9 mouse cellular contexts compared by ENCODE assay signal in the genomic region with DNA sequence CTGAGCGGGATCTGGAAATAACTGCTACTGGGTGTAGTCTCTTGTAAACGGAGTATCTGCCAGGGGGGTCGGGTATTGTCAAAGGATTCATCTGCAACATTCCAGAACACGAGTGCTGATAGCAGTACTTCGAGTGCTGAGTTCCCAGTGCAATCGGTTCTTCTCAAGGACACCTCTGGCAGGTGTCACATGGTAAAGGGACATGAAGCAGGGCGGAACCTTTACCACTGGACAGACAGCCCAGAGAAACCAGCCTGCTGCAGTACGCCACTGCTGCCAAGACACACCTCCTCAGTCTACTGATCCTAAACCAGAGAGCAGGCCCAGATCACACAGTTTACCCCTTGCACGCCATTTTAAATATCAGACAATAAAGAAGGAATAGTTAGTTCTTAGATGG. TPM values are rescaled to one million over a fixed set of nuclear protein-coding genes. Genes with fewer than 3 reads are reported as not detected.
DNase-seq lines count a peak whose midpoint lies in the region; ATAC-seq and TF ChIP-seq lines count a peak whose summit lies in the region.
"Had no signal": no experiment of that assay in that cellular context is flagged by ENCODE, and none has a peak within 500 bp of the region (broad histone marks: within the 10 kb centered on the region; RNA-seq: fewer than 3 reads in every experiment).

No protein-coding gene starts in this region.

- H3K9me3 ChIP-seq in embryonic facial prominence, embryonic 11.5 days (replicated peaks; ENCODE audit: control insufficient read depth, low read length), result no peaks in the 10 kb centered on the region
- no peaks in the 10 kb centered on the region for H3K9me3 ChIP-seq in liver, postnatal 0 days (ENCODE audit: low read length)

- no peaks in the 10 kb centered on the region for H3K36me3 ChIP-seq in embryonic facial prominence, embryonic 11.5 days (replicated peaks; ENCODE audit: control insufficient read depth, insufficient read depth, low read depth, low read length)
- no peaks in the 10 kb centered on the region for H3K36me3 ChIP-seq in liver, postnatal 0 days (replicated peaks; ENCODE audit: insufficient read depth, low read length)
- no peaks in the 10 kb centered on the region for H3K36me3 ChIP-seq in testis, adult 2 months (ENCODE audit: control insufficient read depth, insufficient read depth, low read length)

- peak overlapping the region; percentile 66 for H3K4me3 ChIP-seq in gastrocnemius, adult 2 months
- H3K4me3 ChIP-seq in embryonic facial prominence, embryonic 11.5 days (ENCODE audit: low read depth, low read length), result peak overlapping the region; percentile 15; the same call in 1 of the 2 replicates
- peak overlapping the region; percentile 14; the same call in 1 of the 2 replicates for H3K4me3 ChIP-seq in liver, postnatal 0 days (ENCODE audit: low read depth, low read length)
- H3K4me3 ChIP-seq in testis, adult 2 months (ENCODE audit: control insufficient read depth, low read depth, low read length), result no peak overlapping the region; the same call in 1 of the 2 replicates

- TF ChIP-seq CTCF in gastrocnemius, adult 2 months (IDR thresholded peaks at IDR 0.05), result no peak
- no peak for TF ChIP-seq CTCF in liver, postnatal 0 days (IDR thresholded peaks at IDR 0.05; ENCODE audit: low read depth)
- TF ChIP-seq CTCF in testis, adult 2 months (IDR thresholded peaks at IDR 0.05; ENCODE audit: control insufficient read depth, insufficient read depth, insufficient replicate concordance, low read depth, low read length), result no peak

- no peak overlapping the region for H3K27ac ChIP-seq in gastrocnemius, adult 2 months
- no peak overlapping the region for H3K27ac ChIP-seq in embryonic facial prominence, embryonic 11.5 days (replicated peaks; ENCODE audit: low read depth, low read length)
- no peak overlapping the region for H3K27ac ChIP-seq in liver, postnatal 0 days (ENCODE audit: low read depth)
- H3K27ac ChIP-seq in testis, adult 2 months (ENCODE audit: control insufficient read depth, insufficient read depth, low read depth, low read length), result peak overlapping the region; percentile 21

- intact Hi-C loops in gastrocnemius, adult 2 months (cut with DNase I), result no loop called here

- no peak for ATAC-seq in embryonic facial prominence, embryonic 11.5 days (replicated peaks; ENCODE audit: insufficient number of reproducible peaks, low FRiP score, low TSS enrichment, low read depth)
- 0 out of 2 replicates have a peak, but pooled peaks have one; percentile 44 for ATAC-seq in liver, postnatal 0 days

- WGBS in embryonic facial prominence, embryonic 11.5 days, result 57% methylated on average over 9 of the region's 9 CpGs
- 53% methylated on average over 9 of the region's 9 CpGs for WGBS in liver, postnatal 0 days (ENCODE audit: insufficient replicate concordance)

- TF ChIP-seq EP300 in liver, postnatal 0 days (IDR thresholded peaks at IDR 0.05; ENCODE audit: low read depth), result no peak

- no peak overlapping the region for H3K9ac ChIP-seq in embryonic facial prominence, embryonic 11.5 days (replicated peaks; ENCODE audit: low read length)
- H3K9ac ChIP-seq in liver, postnatal 0 days (replicated peaks), result no peak overlapping the region

- peak overlapping the region; percentile 38 for H3K4me2 ChIP-seq in embryonic facial prominence, embryonic 11.5 days (ENCODE audit: low read depth, low read length)
- H3K4me2 ChIP-seq in liver, postnatal 0 days (ENCODE audit: low read depth, low read length), result peak overlapping the region; percentile 68

- no peak for TF ChIP-seq POLR2A in testis, adult 2 months (IDR thresholded peaks at IDR 0.05; ENCODE audit: control insufficient read depth, low read depth, low read length)

- H3K4me1 ChIP-seq in embryonic facial prominence, embryonic 11.5 days (ENCODE audit: control insufficient read depth, insufficient read depth, low read length), result no peaks in the 10 kb centered on the region
- H3K4me1 ChIP-seq in liver, postnatal 0 days (ENCODE audit: insufficient read depth), result peaks cover 8% of the 10 kb centered on the region; the same call in 1 of the 2 replicates
- H3K4me1 ChIP-seq in testis, adult 2 months (ENCODE audit: control insufficient read depth, insufficient read depth, low read length), result peaks cover 15% of the 10 kb centered on the region

- DNase-seq in gastrocnemius, adult 2 months, result no peak
- no peak for DNase-seq in gastrocnemius, postnatal 10 days
- DNase-seq in embryonic facial prominence, embryonic 11.5 days (ENCODE audit: low spot score), result no peak
- DNase-seq in heart, postnatal 4 days, result peak; percentile 53
- no peak for DNase-seq in liver, postnatal 0 days
- no peak for DNase-seq in ovary, postnatal 14 days (ENCODE audit: low spot score)
- DNase-seq in spleen, postnatal 36 days (ENCODE audit: low spot score in 2 of 2), result no peak

- peaks cover 10% of the 10 kb centered on the region for H3K27me3 ChIP-seq in embryonic facial prominence, embryonic 11.5 days (ENCODE audit: control insufficient read depth, insufficient read depth, low read length)
- H3K27me3 ChIP-seq in liver, postnatal 0 days (ENCODE audit: insufficient read depth, low read length), result peaks cover 19% of the 10 kb centered on the region
- H3K27me3 ChIP-seq in testis, adult 2 months (ENCODE audit: control insufficient read depth, insufficient read depth, low read length), result no peaks in the 10 kb centered on the region

RNA-seq across cellular contexts. Expression of a gene that starts 4.2 kb away (rescaled TPM):
- total RNA-seq in gastrocnemius, adult 2 months (2021), result under 1 TPM; 0.08 to 0.15 TPM
- total RNA-seq in gastrocnemius, postnatal 10 days (2021), result 10 to 100 TPM; 32.9 to 48.1 TPM
- 15.1 and 15.6 TPM in 2 replicates for polyA plus RNA-seq in embryonic facial prominence, embryonic 11.5 days (2014; fragmentation: Nextera tagmentation; extraction: Ambion mirVana)
- total RNA-seq in heart, postnatal 4 days (2021), result 10 to 100 TPM; 17.6 to 22.9 TPM
- 0.40 and 0.47 TPM in 2 replicates for polyA plus RNA-seq in liver, postnatal 0 days (2015; fragmentation: Nextera tagmentation; extraction: Ambion mirVana)
- 57.2 and 107 TPM in 2 replicates for polyA plus RNA-seq in testis, adult 2 months (2012; rRNA removed)

RNA-seq across cellular contexts. Expression of a gene that starts 45.1 kb away (rescaled TPM):
- under 1 TPM in 1 of 2 experiments, not detected in 1; 0.11 TPM for total RNA-seq in gastrocnemius, adult 2 months (2021)
- total RNA-seq in gastrocnemius, postnatal 10 days (2021), result not detected
- not detected in 2 replicates for polyA plus RNA-seq in embryonic facial prominence, embryonic 11.5 days (2014; fragmentation: Nextera tagmentation; extraction: Ambion mirVana)
- 1 to 10 TPM in 1 of 2 experiments, not detected in 1; 2.9 TPM for total RNA-seq in heart, postnatal 4 days (2021)
- not detected in 2 replicates for polyA plus RNA-seq in liver, postnatal 0 days (2015; fragmentation: Nextera tagmentation; extraction: Ambion mirVana)
- 0.06 TPM in 1 of 2 replicates, not detected in the other for polyA plus RNA-seq in testis, adult 2 months (2012; rRNA removed)
- polyA plus RNA-seq: cortical plate, adult 2 months had no signal

RNA-seq across cellular contexts. Expression of a gene that starts 45.1 kb away (rescaled TPM):
- total RNA-seq in gastrocnemius, adult 2 months (2021), result 10 to 100 TPM; 79.9 to 89.5 TPM
- 10 to 100 TPM; 80.3 to 88.6 TPM for total RNA-seq in gastrocnemius, postnatal 10 days (2021)
- 23.7 and 24.0 TPM in 2 replicates for polyA plus RNA-seq in embryonic facial prominence, embryonic 11.5 days (2014; fragmentation: Nextera tagmentation; extraction: Ambion mirVana)
- total RNA-seq in heart, postnatal 4 days (2021), result 10 to 100 TPM; 83.1 to 85.9 TPM
- polyA plus RNA-seq in liver, postnatal 0 days (2015; fragmentation: Nextera tagmentation; extraction: Ambion mirVana), result 19.5 and 20.2 TPM in 2 replicates
- polyA plus RNA-seq in testis, adult 2 months (2012; rRNA removed), result 11.5 and 14.5 TPM in 2 replicates

Comparison
In these comparisons a context has a peak if more than half of its experiments do, and no peak if none do; other contexts are left out.
1. RNA of a gene that starts 4.2 kb away (total RNA-seq): 32.9 to 48.1 TPM in gastrocnemius, postnatal 10 days and 17.6 to 22.9 TPM in heart, postnatal 4 days; 0.08 to 0.15 TPM in gastrocnemius, adult 2 months; every median in the first group is over 10 times any median in the second.